Mouse (Mus musculus) liver, embryonic 11.5 days (tissue): ENCODE measurements around the gene Prkce. TPM values are rescaled to one million over a fixed set of nuclear protein-coding genes. Genes with fewer than 3 reads are reported as not detected.

Source experiments
- ATAC-seq: fragments of 200-750 bp; cut with Nextera tagmentation; replicated peaks from 2 replicates; pipeline ENCODE4 v1.8.0; 2017; ENCODE audit warnings: moderate number of reproducible peaks, mild to moderate bottlenecking, moderate TSS enrichment, moderate library complexity; ENCODE audit not compliant: low FRiP score
- DNase-seq: peaks from one replicate; pipeline ENCODE4 v3.0.0-alpha.2; 2017; ENCODE audit warnings: low spot score
- H3K27ac ChIP-seq: fragments of 300-500 bp; sonication (generic); 2 replicates; pipeline ENCODE4 v1.5.1; 2014; ENCODE audit warnings: mild to moderate bottlenecking, low read depth, low read length, control low read depth
- H3K27me3 ChIP-seq: fragments of 300-500 bp; sonication (generic); replicated peaks from 2 replicates; pipeline ENCODE4 v1.6.1; 2014; ENCODE audit warnings: low read length, mixed read lengths; ENCODE audit not compliant: control insufficient read depth, insufficient read depth
- H3K36me3 ChIP-seq: fragments of 300-500 bp; sonication (generic); 2 replicates; pipeline ENCODE4 v1.6.1; 2014; ENCODE audit warnings: mild to moderate bottlenecking, low read length, moderate library complexity, mixed read lengths; ENCODE audit not compliant: control insufficient read depth, insufficient read depth
- H3K4me1 ChIP-seq: fragments of 300-500 bp; sonication (generic); replicated peaks from 2 replicates; pipeline ENCODE4 v1.6.1; 2014; ENCODE audit warnings: low read length, mixed read lengths; ENCODE audit not compliant: control insufficient read depth, insufficient read depth
- H3K4me2 ChIP-seq: fragments of 300-500 bp; sonication (generic); 2 replicates; pipeline ENCODE4 v1.6.1; 2014; ENCODE audit warnings: mild to moderate bottlenecking, control low read depth, moderate library complexity
- H3K4me3 ChIP-seq: fragments of 300-500 bp; sonication (generic); 2 replicates; pipeline ENCODE4 v1.5.1; 2014; ENCODE audit warnings: low read depth, low read length, control low read depth
- H3K9ac ChIP-seq: fragments of 300-500 bp; sonication (generic); 2 replicates; pipeline ENCODE4 v1.6.1; 2014; ENCODE audit warnings: low read depth, low read length, control low read depth
- H3K9me3 ChIP-seq: fragments of 300-500 bp; sonication (generic); 2 replicates; pipeline ENCODE4 v1.6.1; 2016; ENCODE audit warnings: low read length, inconsistent platforms, mixed read lengths; ENCODE audit not compliant: control insufficient read depth
- WGBS: fragments of 180-500 bp; shearing (Covaris S2); extraction: QIAGEN DNeasy Blood & Tissue Kit; methylation state at CpG from one replicate; pipeline ENCODE4 v1.1.7; 2014; 5-methylcytosine and 5-hydroxymethylcytosine counted together
- polyA plus RNA-seq: library from polyadenylated mRNA; unstranded; fragments of >200 nt; fragmentation: Nextera tagmentation; extraction: Ambion mirVana; gene quantifications from 2 replicates; pipeline ENCODE4 v1.2.1, GENCODE M21; 2014

Gene Prkce
- polyA plus RNA-seq, 1 experiment from 2014 or later = 4.0 TPM

DNA sequence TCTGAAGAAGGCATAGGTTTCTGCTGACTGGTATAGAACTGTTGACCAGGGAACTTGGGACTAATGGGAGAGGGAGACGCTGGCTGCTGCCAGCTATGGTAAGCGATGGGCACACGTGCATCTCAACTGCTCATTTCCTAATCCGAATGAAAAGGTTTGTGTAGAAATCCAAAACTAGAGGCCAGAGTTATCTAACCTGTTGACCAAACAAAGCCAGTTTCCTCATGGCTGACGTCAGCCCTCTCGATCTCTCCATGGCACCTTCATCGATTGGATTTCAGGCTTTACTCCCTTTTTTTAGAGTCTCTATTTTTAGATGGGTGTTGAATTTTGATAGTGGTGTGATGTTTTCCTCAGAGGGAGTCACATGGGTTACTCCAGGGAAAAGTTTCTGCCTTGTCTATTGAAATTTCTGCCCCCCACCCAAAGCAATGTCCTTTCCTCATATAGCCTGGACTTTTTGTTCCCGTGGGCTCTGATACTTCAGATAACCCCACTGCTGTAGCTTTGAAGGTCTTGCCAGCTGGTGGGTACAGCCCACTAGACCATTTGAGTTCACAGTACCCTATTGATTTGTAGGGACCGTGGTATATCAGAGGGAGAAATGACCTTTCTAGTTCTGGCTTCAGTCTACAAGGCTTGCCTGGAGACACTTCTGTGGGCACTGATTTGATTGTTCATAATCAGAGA, 335.8 kb downstream of the Prkce start:
- DNase-seq (no peak), ATAC-seq (no peak)
- Histone ChIP-seq H3K4me2 (no peak overlapping the region), H3K4me1 (no peaks in the 10 kb centered on the region), H3K4me3 (no peak overlapping the region), H3K9me3 (no peaks in the 10 kb centered on the region), H3K36me3 (no peaks in the 10 kb centered on the region), H3K9ac (no peak overlapping the region), H3K27me3 (no peaks in the 10 kb centered on the region), H3K27ac (no peak overlapping the region)
- WGBS = 82% methylated on average over 9 of the region's 9 CpGs

DNA sequence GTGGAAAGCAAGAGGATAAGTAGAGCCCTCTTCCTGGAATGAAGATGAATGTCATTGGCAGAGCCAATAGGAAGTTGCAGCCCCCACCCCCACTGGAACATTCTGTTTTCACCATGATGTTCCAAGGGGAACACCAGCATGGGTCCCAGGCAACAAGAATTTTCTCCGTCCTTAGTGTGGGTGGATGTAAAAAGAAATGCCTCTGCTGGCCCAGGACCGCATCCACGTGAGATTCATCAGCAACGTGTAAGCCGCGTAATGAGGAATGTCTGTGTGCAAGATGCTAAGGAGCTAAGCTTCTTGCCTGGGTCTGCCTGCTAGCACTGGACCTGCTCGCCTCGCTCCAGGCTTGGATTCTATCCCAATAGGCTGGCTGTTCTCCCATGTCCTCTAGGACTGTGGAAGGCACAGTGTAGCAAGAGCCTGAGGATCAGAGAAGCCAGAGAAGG, 337.6 kb downstream of the Prkce start, which contains the start of gene Gm10309:
TSS of gene Gm10309 (minus strand) at position 50 of the 449 bp plus-strand sequence.
- WGBS = 91% methylated on average over 8 of the region's 8 CpGs

DNA sequence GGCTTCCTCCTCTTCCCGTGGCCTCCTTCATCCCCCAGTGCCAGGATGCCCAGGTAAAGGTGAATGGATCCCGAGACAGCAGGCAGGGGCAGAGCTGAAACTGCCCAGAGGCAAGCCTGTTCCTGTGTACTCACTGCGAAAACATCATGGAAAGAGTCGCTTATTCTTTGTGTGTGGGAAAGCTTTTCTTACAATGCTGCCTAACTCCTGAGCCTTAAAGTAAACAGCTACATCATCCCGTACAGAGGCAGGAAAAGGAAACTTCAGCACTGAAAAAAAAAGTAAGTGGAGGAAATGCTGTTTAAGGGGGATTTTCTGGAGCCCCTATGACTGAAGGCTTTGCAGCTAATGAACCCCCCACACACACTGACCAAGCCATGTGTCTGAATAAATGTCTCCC, 339.3 kb downstream of the Prkce start:
- Histone ChIP-seq H3K27ac (no peak overlapping the region), H3K4me3 (no peak overlapping the region), H3K27me3 (no peaks in the 10 kb centered on the region), H3K9me3 (no peaks in the 10 kb centered on the region), H3K4me2 (no peak overlapping the region), H3K9ac (no peak overlapping the region), H3K4me1 (no peaks in the 10 kb centered on the region), H3K36me3 (no peaks in the 10 kb centered on the region)
- ATAC-seq (no peak), DNase-seq (no peak)
- WGBS = 56% methylated on average over 5 of the region's 5 CpGs

More for the DNA sequence above, 337.6 kb downstream of the Prkce start, which contains the start of gene Gm10309:
- ATAC-seq (no peak), DNase-seq (no peak)
- Histone ChIP-seq H3K4me2 (no peak within 1 kb of the TSS), H3K9me3 (no peaks in the 10 kb centered on the region), H3K36me3 (no peaks in the 10 kb centered on the region), H3K27me3 (no peaks in the 10 kb centered on the region), H3K27ac (no peak within 1 kb of the TSS), H3K4me1 (no peaks in the 10 kb centered on the region), H3K4me3 (no peak within 1 kb of the TSS), H3K9ac (no peak within 1 kb of the TSS)

DNA sequence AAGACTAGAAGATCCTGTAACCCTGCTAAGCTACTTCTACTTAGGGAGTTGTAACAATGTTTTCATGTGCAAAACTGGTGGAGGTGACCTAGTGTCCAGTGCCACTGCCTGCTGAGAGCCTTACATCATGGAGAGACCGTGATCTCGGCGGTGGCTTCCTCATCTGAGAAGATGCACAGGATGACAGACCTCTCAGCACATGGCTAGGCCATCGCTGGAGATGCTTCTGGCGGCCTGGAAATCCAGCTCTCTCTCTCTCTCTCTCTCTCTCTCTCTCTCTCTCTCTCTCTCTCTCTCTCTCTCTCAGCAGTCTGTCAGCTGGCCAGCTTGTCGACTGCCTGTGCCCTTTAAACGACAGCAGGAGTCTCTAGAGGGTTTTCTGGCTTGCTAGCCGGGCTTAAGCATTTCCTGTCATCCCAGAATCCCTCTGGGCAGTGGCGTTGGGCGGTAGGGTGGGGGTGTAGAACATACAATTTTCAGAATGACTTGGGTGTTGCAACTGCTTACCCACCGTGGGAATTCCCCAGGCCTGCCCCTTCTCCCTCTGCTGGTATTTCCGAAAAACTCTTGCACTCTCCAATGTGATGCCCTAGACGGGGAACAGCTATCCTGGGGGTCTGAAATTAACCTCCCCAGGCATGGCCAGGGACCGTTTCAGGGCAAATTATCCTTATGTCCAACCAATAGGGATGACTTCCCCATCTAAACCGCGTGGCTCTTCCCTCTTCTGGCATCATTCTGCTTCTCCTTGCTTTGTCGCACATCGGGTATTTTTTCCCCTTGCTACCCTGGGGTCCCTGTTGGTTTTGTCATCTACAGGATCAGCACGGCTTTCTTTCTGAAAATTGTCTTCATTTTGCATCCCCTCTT, 340.0 kb downstream of the Prkce start:
- no peaks in the 10 kb centered on the region for H3K4me1 ChIP-seq
- H3K9ac ChIP-seq = no peak overlapping the region
- no peaks in the 10 kb centered on the region for H3K9me3 ChIP-seq
- no peaks in the 10 kb centered on the region for H3K36me3 ChIP-seq
- H3K27ac ChIP-seq = no peak overlapping the region
- no peak overlapping the region for H3K4me2 ChIP-seq
- WGBS = 65% methylated on average over 19 of the region's 19 CpGs
- no peaks in the 10 kb centered on the region for H3K27me3 ChIP-seq
- no peak overlapping the region for H3K4me3 ChIP-seq
- ATAC-seq (no peak), DNase-seq (no peak)

- H3K9me3 ChIP-seq = no peaks in the 10 kb centered on the region
- 77% methylated on average over 3 of the region's 3 CpGs for WGBS
- no peak for DNase-seq
- H3K27ac ChIP-seq = no peak overlapping the region
- H3K9ac ChIP-seq = no peak overlapping the region
- ATAC-seq = no peak
- no peaks in the 10 kb centered on the region for H3K36me3 ChIP-seq
- H3K4me2 ChIP-seq = no peak overlapping the region
- no peaks in the 10 kb centered on the region for H3K4me1 ChIP-seq
- no peaks in the 10 kb centered on the region for H3K27me3 ChIP-seq
- H3K4me3 ChIP-seq = no peak overlapping the region
These were observed 340.6 kb downstream of the Prkce start for GRCm38 (mm10) chr17:86508212-86508490.

GRCm38 (mm10) chr17:86509871-86510270, 342.3 kb downstream of the Prkce start:
- WGBS = 74% methylated on average over 5 of the region's 5 CpGs
- Histone ChIP-seq H3K27ac (no peak overlapping the region), H3K36me3 (no peaks in the 10 kb centered on the region), H3K4me2 (no peak overlapping the region), H3K9ac (no peak overlapping the region), H3K9me3 (no peaks in the 10 kb centered on the region), H3K27me3 (no peaks in the 10 kb centered on the region), H3K4me1 (no peaks in the 10 kb centered on the region), H3K4me3 (no peak overlapping the region)
- no peak for ATAC-seq
- no peak for DNase-seq

GRCm38 (mm10) chr17:86514974-86515620, 347.5 kb downstream of the Prkce start:
- Histone ChIP-seq H3K4me1 (no peaks in the 10 kb centered on the region), H3K9me3 (no peaks in the 10 kb centered on the region), H3K27me3 (no peaks in the 10 kb centered on the region), H3K4me3 (no peak overlapping the region), H3K27ac (no peak overlapping the region), H3K36me3 (no peaks in the 10 kb centered on the region), H3K4me2 (no peak overlapping the region), H3K9ac (no peak overlapping the region)
- DNase-seq (no peak), ATAC-seq (no peak)
- WGBS = 76% methylated on average over 13 of the region's 13 CpGs

GRCm38 (mm10) chr17:86516630-86517029, 349.0 kb downstream of the Prkce start:
- H3K9me3 ChIP-seq = no peaks in the 10 kb centered on the region
- DNase-seq (no peak), ATAC-seq (no peak)
- H3K9ac ChIP-seq = no peak overlapping the region
- H3K4me1 ChIP-seq = no peaks in the 10 kb centered on the region
- H3K27ac ChIP-seq = no peak overlapping the region
- no peaks in the 10 kb centered on the region for H3K36me3 ChIP-seq
- H3K27me3 ChIP-seq = no peaks in the 10 kb centered on the region
- H3K4me2 ChIP-seq = no peak overlapping the region
- H3K4me3 ChIP-seq = no peak overlapping the region
- WGBS = 81% methylated on average over 5 of the region's 5 CpGs
